In the genomic region with DNA sequence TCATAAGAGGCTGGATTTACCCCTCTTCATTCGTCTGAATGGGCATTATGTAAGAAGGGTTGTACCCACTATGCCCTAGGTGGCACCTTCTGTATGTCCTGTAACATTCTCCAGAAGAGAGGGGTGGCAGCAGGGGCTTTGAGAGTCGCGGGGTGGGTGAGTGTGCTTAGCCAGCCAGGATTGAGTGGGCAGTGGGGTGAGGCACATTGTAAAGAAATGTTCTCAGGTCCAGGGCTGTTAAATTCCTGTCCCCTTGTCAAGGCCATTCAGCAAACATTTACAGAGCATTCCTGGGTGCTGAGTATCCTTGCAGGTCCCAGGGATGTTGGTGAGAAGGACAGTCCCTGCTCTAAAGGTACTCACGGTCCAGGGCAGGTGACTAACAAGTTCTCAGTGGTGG, we compare ENCODE assay signal across 26 mouse cellular contexts. TPM values are rescaled to one million over a fixed set of nuclear protein-coding genes. Genes with fewer than 3 reads are reported as not detected.
A peak's percentile ranks its signal among the peaks of the same experiment; 100 is the strongest.
DNase-seq lines count a peak whose midpoint lies in the region; ATAC-seq and TF ChIP-seq lines count a peak whose summit lies in the region.
"Had no signal": no experiment of that assay in that cellular context is flagged by ENCODE, and none has a peak within 500 bp of the region (broad histone marks: within the 10 kb centered on the region; RNA-seq: fewer than 3 reads in every experiment).

No protein-coding gene starts in this region.

- H3K27ac ChIP-seq in heart, embryonic 11.5 days (ENCODE audit: low read depth, low read length): no peak overlapping the region
- no peak overlapping the region for H3K27ac ChIP-seq in heart, embryonic 16.5 days (ENCODE audit: low read length)
- no peak overlapping the region for H3K27ac ChIP-seq in lung, embryonic 14.5 days (ENCODE audit: low read depth)
- H3K27ac ChIP-seq in brown adipose tissue, adult 24 weeks (replicated peaks; ENCODE audit: low read depth, low read length): no peak overlapping the region
- H3K27ac ChIP-seq: embryonic facial prominence, embryonic 12.5 days; hindbrain, embryonic 10.5 days; hindbrain, embryonic 15.5 days; kidney, embryonic 15.5 days; macrophage; stomach, embryonic 15.5 days had no signal

- H3K4me1 ChIP-seq in heart, embryonic 11.5 days (ENCODE audit: control insufficient read depth, insufficient read depth, low read length): no peaks in the 10 kb centered on the region
- H3K4me1 ChIP-seq in heart, embryonic 16.5 days (ENCODE audit: control insufficient read depth, insufficient read depth, low read length): no peaks in the 10 kb centered on the region
- no peaks in the 10 kb centered on the region for H3K4me1 ChIP-seq in lung, embryonic 14.5 days (ENCODE audit: insufficient read depth)
- H3K4me1 ChIP-seq in brown adipose tissue, adult 24 weeks (ENCODE audit: control insufficient read depth, insufficient read depth, insufficient read length, low read length): peaks cover 3% of the 10 kb centered on the region; the same call in 1 of the 2 replicates
- H3K4me1 ChIP-seq: embryonic facial prominence, embryonic 12.5 days; hindbrain, embryonic 15.5 days; kidney, embryonic 15.5 days; stomach, embryonic 15.5 days had no signal

- DNase-seq in heart, postnatal 25 days (ENCODE audit: low spot score): no peak
- DNase-seq in heart, adult 11 months: no peak
- DNase-seq in lung, embryonic 14.5 days: no peak
- DNase-seq in lung, postnatal 10 days: no peak
- DNase-seq in kidney, adult 18-20 months: no peak
- DNase-seq: adrenal gland, postnatal 14 days; cerebellum, adult 11-12 months; cerebellum, adult 9-11 months; embryo, embryonic 11 days; gastrocnemius, postnatal 25 days; kidney, adult 11 months; right cerebral cortex, postnatal 25 days had no signal

- H3K4me3 ChIP-seq in heart, embryonic 11.5 days (ENCODE audit: low read depth, low read length): no peak overlapping the region
- no peak overlapping the region for H3K4me3 ChIP-seq in heart, embryonic 16.5 days (ENCODE audit: low read length)
- no peak overlapping the region for H3K4me3 ChIP-seq in lung, embryonic 14.5 days (ENCODE audit: low read depth, low read length)
- H3K4me3 ChIP-seq in brown adipose tissue, adult 24 weeks (ENCODE audit: insufficient read depth, low read depth, low read length): peak overlapping the region; percentile 8; the same call in 1 of the 2 replicates
- H3K4me3 ChIP-seq: embryonic facial prominence, embryonic 12.5 days; hindbrain, embryonic 10.5 days; hindbrain, embryonic 15.5 days; kidney, embryonic 15.5 days; stomach, embryonic 15.5 days had no signal

- H3K4me2 ChIP-seq in heart, embryonic 11.5 days: peak overlapping the region; percentile 29
- H3K4me2 ChIP-seq in heart, embryonic 16.5 days (ENCODE audit: low read depth, low read length): 0 out of 2 replicates have a peak overlapping the region, but pooled peaks have one; percentile 13
- H3K4me2 ChIP-seq in lung, embryonic 14.5 days: peak overlapping the region; percentile 7; the same call in 1 of the 2 replicates
- H3K4me2 ChIP-seq: embryonic facial prominence, embryonic 12.5 days; hindbrain, embryonic 15.5 days; kidney, embryonic 15.5 days; midbrain, embryonic 11.5 days; stomach, embryonic 15.5 days had no signal

- 73% methylated on average over 4 of the region's 4 CpGs for WGBS in heart, embryonic 11.5 days (ENCODE audit: insufficient replicate concordance)
- 66% methylated on average over 4 of the region's 4 CpGs for WGBS in heart, embryonic 16.5 days
- 64% methylated on average over 4 of the region's 4 CpGs for WGBS in lung, embryonic 14.5 days

- no peaks in the 10 kb centered on the region for H3K9me3 ChIP-seq in heart, embryonic 11.5 days (replicated peaks; ENCODE audit: control insufficient read depth, low read length)
- no peaks in the 10 kb centered on the region for H3K9me3 ChIP-seq in heart, embryonic 16.5 days (replicated peaks; ENCODE audit: control insufficient read depth, low read length)
- H3K9me3 ChIP-seq in lung, embryonic 14.5 days (ENCODE audit: low read depth, low read length): no peaks in the 10 kb centered on the region
- H3K9me3 ChIP-seq: embryonic facial prominence, embryonic 12.5 days; hindbrain, embryonic 10.5 days; hindbrain, embryonic 15.5 days; kidney, embryonic 15.5 days; stomach, embryonic 15.5 days had no signal

- H3K36me3 ChIP-seq in heart, embryonic 11.5 days (ENCODE audit: control insufficient read depth, insufficient read depth, low read length): no peaks in the 10 kb centered on the region
- H3K36me3 ChIP-seq in heart, embryonic 16.5 days (ENCODE audit: control insufficient read depth, insufficient read depth): no peaks in the 10 kb centered on the region
- H3K36me3 ChIP-seq in lung, embryonic 14.5 days (ENCODE audit: insufficient read depth): no peaks in the 10 kb centered on the region
- H3K36me3 ChIP-seq: embryonic facial prominence, embryonic 12.5 days; hindbrain, embryonic 10.5 days; hindbrain, embryonic 15.5 days; kidney, embryonic 15.5 days; stomach, embryonic 15.5 days had no signal

- ATAC-seq in heart, embryonic 11.5 days (replicated peaks; ENCODE audit: insufficient number of reproducible peaks, low FRiP score, low TSS enrichment): no peak
- no peak for ATAC-seq in heart, embryonic 16.5 days (replicated peaks; ENCODE audit: extremely low read depth, insufficient read depth, low FRiP score)
- ATAC-seq in lung, embryonic 14.5 days (ENCODE audit: insufficient read depth): no peak
- ATAC-seq: CD4-positive, CD25-positive, alpha-beta regulatory T cell, adult 4 months; forebrain, embryonic 14.5 days; inflammation-experienced regulatory T-cells, adult 6 months; midbrain, embryonic 16.5 days had no signal

- intact Hi-C loops in heart, postnatal 25 days (cut with DNase I): no loop called here

- no peaks in the 10 kb centered on the region for H3K27me3 ChIP-seq in heart, embryonic 11.5 days (ENCODE audit: control insufficient read depth, insufficient read depth, low read length)
- no peaks in the 10 kb centered on the region for H3K27me3 ChIP-seq in heart, embryonic 16.5 days (ENCODE audit: control insufficient read depth, insufficient read depth, low read length)
- no peaks in the 10 kb centered on the region for H3K27me3 ChIP-seq in lung, embryonic 14.5 days (ENCODE audit: insufficient read depth, low read length)
- H3K27me3 ChIP-seq: embryonic facial prominence, embryonic 12.5 days; hindbrain, embryonic 15.5 days; kidney, embryonic 15.5 days; stomach, embryonic 15.5 days had no signal

- no peak for TF ChIP-seq CTCF in lung, embryonic 14.5 days (IDR thresholded peaks at IDR 0.05; ENCODE audit: low read depth)

- no peak overlapping the region for H3K9ac ChIP-seq in heart, embryonic 11.5 days (ENCODE audit: low read depth, low read length)
- H3K9ac ChIP-seq in heart, embryonic 16.5 days (ENCODE audit: low read length): no peak overlapping the region
- H3K9ac ChIP-seq in lung, embryonic 14.5 days: no peak overlapping the region
- H3K9ac ChIP-seq: embryonic facial prominence, embryonic 12.5 days; hindbrain, embryonic 15.5 days; kidney, embryonic 15.5 days; stomach, embryonic 15.5 days had no signal

RNA-seq across cellular contexts. Expression of a gene that starts 7.0 kb away (rescaled TPM):
- 31.2 and 32.2 TPM in 2 replicates for polyA plus RNA-seq in heart, embryonic 11.5 days (2014; fragmentation: Nextera tagmentation; extraction: Ambion mirVana)
- 100 to 1,000 TPM; 104 to 114 TPM for total RNA-seq in heart, postnatal 25 days (2021)
- polyA plus RNA-seq in heart, embryonic 16.5 days (2015; fragmentation: Nextera tagmentation; extraction: Ambion mirVana): 26.3 and 27.1 TPM in 2 replicates
- polyA plus RNA-seq in lung, embryonic 14.5 days (2014; fragmentation: Nextera tagmentation; extraction: Ambion mirVana): 17.7 and 20.4 TPM in 2 replicates
- 6.6 and 7.6 TPM in 2 replicates for polyA plus RNA-seq in brown adipose tissue, adult 24 weeks (2012; ENCODE audit: insufficient read depth, insufficient read length, missing spikeins)
- polyA plus RNA-seq: CD4-positive, CD25-positive, alpha-beta regulatory T cell, adult 4 months had no signal

RNA-seq across cellular contexts. Expression of a gene that starts 59.0 kb away (rescaled TPM):
- polyA plus RNA-seq in heart, embryonic 11.5 days (2014; fragmentation: Nextera tagmentation; extraction: Ambion mirVana): 70.9 and 80.8 TPM in 2 replicates
- total RNA-seq in heart, postnatal 25 days (2021): 10 to 100 TPM; 57.5 to 63.4 TPM
- polyA plus RNA-seq in heart, embryonic 16.5 days (2015; fragmentation: Nextera tagmentation; extraction: Ambion mirVana): 94.4 and 115 TPM in 2 replicates
- 128 TPM in 2 replicates for polyA plus RNA-seq in lung, embryonic 14.5 days (2014; fragmentation: Nextera tagmentation; extraction: Ambion mirVana)
- polyA plus RNA-seq in brown adipose tissue, adult 24 weeks (2012; ENCODE audit: insufficient read depth, insufficient read length, missing spikeins): 13.5 and 22.6 TPM in 2 replicates
